Mouse (Mus musculus) gonadal fat pad, adult 2 months (tissue): ENCODE results near the gene Cldn3. TPM values are rescaled to one million over a fixed set of nuclear protein-coding genes. Genes with fewer than 3 reads are reported as not detected.
"Not testable (repeated sequence)": the region's sequence is repeated elsewhere in the genome, so short reads cannot be mapped to it uniquely, and the experiment has no call there.

Experiments
- DNase-seq: peaks from one replicate; pipeline ENCODE4 v3.0.0-alpha.2; 2012; ENCODE audit warnings: low read depth
- polyA plus RNA-seq: library from polyadenylated mRNA; depleted of rRNA; stranded (reverse); fragments of >200 nt; gene quantifications from 2 replicates; pipeline ENCODE4 v1.2.3, GENCODE M21; 2012; rRNA removed

The Cldn3 gene
- polyA plus RNA-seq = 374 and 512 TPM in 2 replicates

GRCm38 (mm10) chr5:134985633-134986297 is at the start of gene Cldn3:
Gene Cldn3 (plus strand): TSS chr5:134986214.
- no peak for DNase-seq

DNA sequence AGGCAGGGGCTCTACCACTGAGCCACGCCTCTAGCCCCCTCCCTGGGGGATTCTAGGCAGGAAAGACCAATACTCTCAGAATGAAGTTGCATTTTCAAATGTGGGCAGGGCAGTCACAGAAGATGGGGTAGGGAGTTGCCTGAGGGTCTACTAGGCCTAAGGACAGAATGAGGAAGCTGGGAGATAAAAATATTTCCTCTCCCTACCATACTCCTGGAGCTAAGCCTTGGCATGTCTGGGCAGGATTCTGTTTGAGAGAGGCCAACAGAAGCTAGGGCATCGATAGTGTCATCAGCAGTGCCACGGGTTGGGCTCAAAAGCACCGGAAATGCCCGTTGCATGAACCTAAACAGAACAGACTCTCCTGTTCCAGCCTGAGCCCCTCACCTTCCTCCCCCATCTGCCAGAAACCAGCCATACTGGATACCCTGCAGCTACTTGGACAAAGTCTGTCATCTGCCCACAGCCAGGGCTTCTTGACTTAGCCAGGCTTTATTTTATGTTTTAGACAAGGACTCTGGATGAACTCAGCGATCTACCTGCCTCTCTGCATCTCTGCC is 49.3 kb upstream of the Cldn3 start:
- no peak for DNase-seq

- DNase-seq = no peak
Observed at GRCm38 (mm10) chr5:134939069-134939468, 46.9 kb upstream of the Cldn3 start.

DNA sequence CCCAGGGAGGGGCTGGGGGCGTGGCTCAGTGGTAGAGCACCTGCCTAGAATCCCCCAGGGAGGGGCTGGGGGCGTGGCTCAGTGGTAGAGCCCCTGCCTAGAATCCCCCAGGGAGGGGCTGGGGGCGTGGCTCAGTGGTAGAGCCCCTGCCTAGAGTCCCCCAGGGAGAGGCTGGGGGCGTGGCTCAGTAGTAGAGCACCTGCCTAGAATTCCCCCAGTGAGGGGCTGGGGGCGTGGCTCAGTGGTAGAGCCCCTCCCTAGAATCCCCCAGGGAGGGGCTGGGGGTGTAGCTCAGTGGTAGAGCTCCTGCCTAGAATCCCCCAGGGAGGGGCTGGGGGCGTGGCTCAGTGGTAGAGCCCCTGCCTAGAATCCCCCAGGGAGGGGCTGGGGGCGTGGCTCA is 46.5 kb upstream of the Cldn3 start:
- DNase-seq = not testable (repeated sequence)

GRCm38 (mm10) chr5:134941472-134942209 is 44.4 kb upstream of the Cldn3 start:
- no peak for DNase-seq

GRCm38 (mm10) chr5:134942740-134943139 is 43.3 kb upstream of the Cldn3 start:
- no peak for DNase-seq

- DNase-seq = no peak
Observed at GRCm38 (mm10) chr5:134944179-134944578, 41.8 kb upstream of the Cldn3 start.

- no peak for DNase-seq
Observed at GRCm38 (mm10) chr5:134945266-134945959, 40.6 kb upstream of the Cldn3 start.

DNA sequence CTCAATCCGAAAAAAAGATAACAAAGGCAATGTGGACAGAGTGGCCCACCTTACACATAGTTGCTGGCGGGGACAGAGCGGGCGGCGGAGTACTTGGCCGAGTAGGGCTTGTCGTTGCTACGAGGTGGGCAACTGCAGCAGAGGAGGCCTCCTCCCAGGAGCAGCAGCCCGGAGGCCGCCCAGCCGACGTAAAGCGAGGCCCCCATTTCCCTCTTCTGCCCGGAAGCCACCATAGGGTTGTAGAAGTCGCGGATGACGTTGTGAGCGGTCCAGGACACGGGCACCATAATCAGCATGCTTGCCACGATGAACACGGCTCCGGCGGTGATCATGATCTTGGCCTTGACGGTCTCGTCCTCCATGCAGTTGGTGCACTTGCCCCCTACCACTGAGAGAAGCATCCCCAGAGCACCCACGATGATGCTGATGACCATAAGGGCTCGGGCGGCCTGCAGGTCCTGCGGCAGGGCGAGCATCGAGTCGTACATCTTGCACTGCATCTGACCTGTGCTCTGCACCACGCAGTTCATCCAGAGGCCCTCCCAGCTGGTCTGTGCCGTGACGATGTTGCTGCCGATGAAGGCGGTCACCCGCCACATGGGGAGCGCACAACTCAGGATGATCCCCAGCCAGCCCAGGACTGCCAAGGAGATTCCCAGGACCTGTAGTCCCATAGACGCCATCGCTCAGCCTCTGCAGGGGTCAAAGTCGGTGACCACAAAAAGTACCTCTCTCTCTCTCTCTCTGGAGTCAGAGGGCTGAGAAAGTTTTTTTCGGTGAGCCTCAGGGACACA is 39.8 kb upstream of the Cldn3 start:
- no peak for DNase-seq

- no peak for DNase-seq
Observed at GRCm38 (mm10) chr5:134946857-134947255, 39.2 kb upstream of the Cldn3 start, which contains the start of gene Cldn4. Gene Cldn4 (minus strand): TSS chr5:134946934.

DNA sequence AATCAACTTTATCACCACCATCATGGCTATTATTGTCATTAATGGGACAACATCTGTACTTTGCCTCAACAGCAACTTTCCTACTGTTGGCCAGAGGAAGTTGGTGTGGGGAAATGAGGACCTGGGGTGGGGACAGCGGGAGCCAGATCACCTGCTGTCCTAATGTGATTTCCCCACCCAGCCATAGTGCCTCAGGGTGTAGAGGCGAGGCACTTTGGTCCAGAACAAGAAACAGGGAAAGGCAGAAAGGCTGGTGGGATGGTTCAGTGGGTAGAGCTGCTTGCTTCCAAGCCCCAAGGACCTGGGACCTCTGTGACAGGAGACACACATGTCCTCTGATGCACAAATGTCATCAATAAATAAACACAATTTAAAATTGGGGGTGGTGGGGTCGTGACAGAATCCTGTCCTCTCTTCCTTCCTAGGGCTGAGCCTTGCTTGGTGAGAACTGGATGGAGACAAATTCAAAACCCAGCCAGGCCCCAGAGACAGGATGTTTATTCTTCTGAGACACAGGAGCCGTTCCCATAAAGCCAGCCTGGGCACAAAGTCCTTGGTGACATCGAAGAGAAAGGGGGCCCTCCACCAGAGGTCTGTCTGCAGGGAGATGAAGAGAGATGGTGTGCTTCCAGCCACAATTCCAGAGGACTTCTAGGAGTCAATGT is 38.5 kb upstream of the Cldn3 start:
- DNase-seq = no peak

DNA sequence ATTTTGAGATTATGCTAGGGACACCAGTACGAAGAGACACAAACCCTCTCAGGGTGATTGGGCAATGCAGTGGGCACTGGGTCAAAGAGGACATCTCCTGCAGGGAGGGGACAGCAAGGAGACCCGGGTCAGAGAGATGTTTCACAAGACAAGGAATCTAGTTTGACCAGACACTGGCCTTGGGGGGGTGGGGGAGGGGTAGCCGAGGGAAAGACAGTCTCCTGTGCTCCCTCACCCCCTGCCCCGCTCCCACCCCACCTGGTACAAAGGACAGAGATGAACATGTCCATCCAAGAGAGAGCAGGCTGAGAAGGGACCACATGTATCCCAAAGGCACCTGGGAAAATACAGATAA is 38.0 kb upstream of the Cldn3 start:
- DNase-seq = no peak

DNA sequence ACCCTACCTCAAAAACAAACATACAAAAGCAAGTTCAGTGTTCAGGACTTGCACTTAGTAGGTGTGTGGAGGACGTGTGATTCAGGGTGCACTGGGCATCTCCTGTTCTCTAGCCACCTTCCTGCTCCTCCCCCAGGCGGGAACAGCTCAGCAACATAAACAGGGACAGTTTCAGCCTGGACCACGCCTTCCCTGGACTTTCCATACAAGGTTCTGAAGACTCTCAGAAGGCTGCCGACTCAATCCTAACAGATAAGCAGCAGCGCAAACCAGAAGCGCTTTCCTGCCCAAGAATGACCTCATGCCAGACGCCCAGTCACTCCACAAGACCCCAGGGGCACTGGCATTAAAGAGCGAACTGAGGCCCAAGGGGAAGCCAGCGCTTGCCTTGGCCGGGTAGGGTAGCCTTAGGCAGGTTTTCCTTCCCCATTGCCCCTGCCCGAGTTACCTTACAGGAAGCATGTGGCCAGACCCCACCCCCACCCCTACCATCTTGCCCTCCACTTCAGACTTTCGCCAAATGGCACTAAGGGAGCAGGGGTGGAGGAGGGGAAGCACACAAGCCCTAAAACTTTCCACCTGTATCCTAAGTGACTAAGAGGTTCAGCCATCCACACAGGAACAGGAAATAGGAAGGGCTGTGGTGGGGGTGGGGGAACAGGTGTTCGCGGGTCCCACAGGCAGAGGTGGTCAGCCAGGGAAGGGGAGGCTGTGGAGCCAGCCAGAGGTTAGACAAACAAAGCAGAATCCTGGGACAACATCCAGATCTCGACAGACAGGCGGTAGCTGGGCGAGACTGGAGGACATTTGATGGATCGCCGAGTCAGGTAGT is 34.7 kb upstream of the Cldn3 start:
- DNase-seq = no peak

- DNase-seq = no peak
Observed at GRCm38 (mm10) chr5:134955491-134955890, 30.5 kb upstream of the Cldn3 start.

DNA sequence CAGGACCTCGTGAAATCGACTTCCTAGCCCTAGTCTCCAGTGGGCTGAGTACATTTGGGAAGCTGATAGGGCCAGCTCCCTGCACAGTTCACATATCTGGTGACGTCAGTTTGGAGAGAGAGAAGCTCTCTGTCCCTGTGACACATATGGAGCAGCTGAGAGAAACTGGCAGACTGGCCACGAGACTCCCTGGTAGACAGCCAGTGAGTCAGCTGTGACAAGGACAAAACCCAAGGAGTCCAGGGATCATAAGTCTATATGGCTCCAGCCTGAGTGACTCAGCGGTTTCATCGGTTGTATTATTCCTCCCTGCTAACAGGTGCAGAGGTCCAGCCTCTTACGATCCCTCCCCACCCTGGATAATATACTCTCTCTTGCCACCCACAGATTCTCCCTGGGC is 26.9 kb upstream of the Cldn3 start:
- DNase-seq = no peak

- no peak for DNase-seq
Observed at GRCm38 (mm10) chr5:134960430-134960829, 25.6 kb upstream of the Cldn3 start.

DNA sequence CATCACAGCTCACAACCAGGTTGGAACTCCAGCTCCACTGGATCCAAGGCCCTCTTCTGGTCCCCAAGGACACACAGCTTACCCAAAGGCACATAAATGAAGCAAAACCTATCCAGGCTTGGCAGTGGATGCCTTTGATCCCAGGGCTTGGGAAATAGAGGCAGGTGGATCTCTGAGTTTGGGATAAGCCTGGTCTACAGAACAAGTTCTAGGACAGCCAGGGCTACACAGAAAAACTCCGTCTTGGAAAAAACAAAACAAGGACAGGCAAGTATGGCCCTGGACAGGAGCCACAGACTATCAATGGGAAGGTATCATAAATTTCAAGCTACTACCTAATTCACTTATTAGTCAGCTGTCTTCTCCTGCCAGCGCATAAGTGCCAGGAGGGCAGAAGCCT is 24.5 kb upstream of the Cldn3 start:
- no peak for DNase-seq

DNA sequence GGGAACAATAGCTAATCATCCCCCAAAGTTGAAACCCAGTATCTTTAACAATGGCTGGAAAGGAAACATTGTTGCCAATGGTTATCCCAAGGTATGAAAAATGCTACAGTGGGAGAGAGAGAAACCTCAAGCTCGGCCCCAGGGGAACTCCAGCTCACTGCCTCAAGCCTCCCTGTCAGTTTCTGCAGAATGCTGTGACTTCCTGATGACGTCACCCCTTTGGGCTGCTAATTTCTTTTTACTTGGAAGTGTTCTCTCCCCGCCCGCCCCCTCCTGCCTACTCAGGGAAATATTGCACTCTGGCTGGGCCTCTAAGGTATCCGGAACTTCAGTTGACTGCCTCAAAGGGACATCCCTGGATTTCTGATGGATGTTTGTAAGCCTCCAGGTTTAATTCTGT is 22.5 kb upstream of the Cldn3 start:
- DNase-seq = no peak

DNA sequence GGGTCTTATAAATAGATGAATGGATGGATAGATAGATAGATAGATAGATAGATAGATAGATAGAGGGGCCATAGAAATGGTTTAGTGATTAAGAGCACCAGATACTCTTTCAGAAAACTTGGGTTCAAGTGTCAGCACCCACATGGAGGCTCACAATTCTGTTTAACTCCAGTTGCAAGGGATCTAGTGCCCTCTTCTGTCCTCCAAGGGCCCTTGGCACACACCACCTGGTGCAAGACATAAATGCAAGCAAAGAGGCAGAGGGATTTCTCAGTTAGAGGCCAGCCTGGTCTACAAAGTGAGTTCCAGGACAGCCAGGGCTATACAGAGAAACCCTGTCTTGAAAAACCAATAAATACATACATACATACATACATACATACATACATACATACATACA is 21.4 kb upstream of the Cldn3 start:
- not testable (repeated sequence) for DNase-seq

GRCm38 (mm10) chr5:134965473-134965851 is 20.6 kb upstream of the Cldn3 start:
- no peak for DNase-seq
